Mouse (Mus musculus) liver, embryonic 14.5 days (tissue): ENCODE data around the gene Gm21887. TPM values are rescaled to one million over a fixed set of nuclear protein-coding genes. Genes with fewer than 3 reads are reported as not detected.
"Not testable (repeated sequence)": the region's sequence is repeated elsewhere in the genome, so short reads cannot be mapped to it uniquely, and the experiment has no call there.

Source experiments
- ATAC-seq: fragments of 200-750 bp; cut with Nextera tagmentation; 2 replicates; pipeline ENCODE4 v1.8.0; 2017; ENCODE audit warnings: moderate number of reproducible peaks, mild to moderate bottlenecking, moderate library complexity; ENCODE audit not compliant: insufficient read depth
- DNase-seq, 3 experiments: peaks; one replicate each; pipeline ENCODE4 v3.0.0-alpha.2; 2012 to 2013; ENCODE audit warnings: low read depth in 3 of 3, low spot score in 3 of 3
- H3K27ac ChIP-seq: fragments of 300-500 bp; sonication (generic); 2 replicates; pipeline ENCODE4 v1.5.1; 2014; ENCODE audit warnings: moderate library complexity, mild to moderate bottlenecking, control low read depth, inconsistent platforms
- H3K27me3 ChIP-seq: fragments of 300-500 bp; sonication (generic); 2 replicates; pipeline ENCODE4 v1.6.1; 2014; ENCODE audit warnings: mild to moderate bottlenecking, low read length, moderate library complexity; ENCODE audit not compliant: control insufficient read depth, insufficient read depth
- H3K36me3 ChIP-seq: fragments of 300-500 bp; sonication (generic); replicated peaks from 2 replicates; pipeline ENCODE4 v1.6.1; 2014; ENCODE audit warnings: low read depth; ENCODE audit not compliant: control insufficient read depth, insufficient read depth
- H3K4me1 ChIP-seq, 2 experiments: fragments of 200-500 bp in 1 of 2; fragments of 300-500 bp in 1 of 2; sonication (generic) in 1 of 2; replicated peaks; 2 replicates each; pipeline ENCODE4 v1.6.1; 2012 to 2014; ENCODE audit warnings: antibody characterized with exemption in 1 of 2, inconsistent platforms in 1 of 2, low read length in 1 of 2; ENCODE audit not compliant: control insufficient read depth in 2 of 2, insufficient read depth in 2 of 2
- H3K4me2 ChIP-seq: fragments of 300-500 bp; sonication (generic); 2 replicates; pipeline ENCODE4 v1.6.1; 2014; ENCODE audit warnings: low read depth, mild to moderate bottlenecking, control low read depth, moderate library complexity
- H3K4me3 ChIP-seq, 2 experiments: fragments of 200-500 bp in 1 of 2; fragments of 300-500 bp in 1 of 2; sonication (generic) in 1 of 2; 2 replicates each; pipeline ENCODE4 v1.5.1; 2012 to 2014; ENCODE audit warnings: low read depth in 2 of 2, low read length in 2 of 2, mild to moderate bottlenecking in 2 of 2, control low read depth in 1 of 2, inconsistent platforms in 1 of 2, moderate library complexity in 1 of 2; ENCODE audit not compliant: insufficient read depth in 1 of 2
- H3K9ac ChIP-seq: fragments of 300-500 bp; sonication (generic); replicated peaks from 2 replicates; pipeline ENCODE4 v1.6.1; 2014; ENCODE audit warnings: mild to moderate bottlenecking, control low read depth, moderate library complexity
- H3K9me3 ChIP-seq: fragments of 300-500 bp; sonication (generic); 2 replicates; pipeline ENCODE4 v1.6.1; 2016; ENCODE audit warnings: low read length, mixed read lengths; ENCODE audit not compliant: control insufficient read depth
- WGBS: fragments of 180-500 bp; shearing (Covaris S2); extraction: QIAGEN DNeasy Blood & Tissue Kit; methylation state at CpG from one replicate; pipeline ENCODE4 v1.1.7; 2014; ENCODE audit not compliant: insufficient replicate concordance; 5-methylcytosine and 5-hydroxymethylcytosine counted together
- polyA plus RNA-seq, 2 experiments: library from polyadenylated mRNA; depleted of rRNA in 1 of 2; stranded (reverse) in 1 of 2; unstranded in 1 of 2; fragments of >200 nt; fragmentation: Nextera tagmentation in 1 of 2; extraction: Ambion mirVana in 1 of 2; gene quantifications; 2 replicates each; pipeline versions ENCODE4 v1.2.1 to v1.2.3; 2012 to 2014

The Gm21887 gene
- polyA plus RNA-seq, 2 experiments = 36.2 to 94.3 TPM

- H3K9ac ChIP-seq, H3K4me2 ChIP-seq, ATAC-seq, DNase-seq, H3K4me1 ChIP-seq, H3K9me3 ChIP-seq, H3K4me3 ChIP-seq, H3K27ac ChIP-seq, H3K27me3 ChIP-seq, H3K36me3 ChIP-seq: not testable (repeated sequence)
- 60% methylated on average over 6 of the region's 12 CpGs for WGBS
Observed at GRCm38 (mm10) chrX:170001388-170001695, 8.1 kb upstream of the Gm21887 start.

GRCm38 (mm10) chrX:170002510-170003197, 6.8 kb upstream of the Gm21887 start:
- H3K9me3 ChIP-seq, DNase-seq, H3K9ac ChIP-seq, H3K4me1 ChIP-seq, ATAC-seq, H3K36me3 ChIP-seq, H3K4me3 ChIP-seq, H3K27me3 ChIP-seq, H3K27ac ChIP-seq, H3K4me2 ChIP-seq: not testable (repeated sequence)
- 29% methylated on average over 4 of the region's 18 CpGs for WGBS

DNA sequence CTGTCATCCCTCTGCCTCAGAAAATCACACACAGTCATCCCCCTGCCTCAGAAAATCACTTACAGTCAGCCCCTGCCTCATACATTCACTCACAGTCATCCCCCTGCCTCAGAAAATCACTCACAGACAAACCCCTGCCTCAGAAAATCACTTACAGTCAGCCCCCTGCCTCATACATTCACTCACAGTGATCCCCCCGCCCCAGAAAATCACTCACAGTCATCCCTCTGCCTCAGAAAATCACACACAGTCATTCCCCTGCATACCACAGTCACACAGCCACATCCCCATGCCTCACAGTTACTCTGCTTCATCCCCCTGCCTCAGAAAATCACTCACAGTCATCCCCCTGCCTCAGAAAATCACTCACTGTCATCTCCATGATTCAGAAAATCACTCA, 5.9 kb upstream of the Gm21887 start:
- H3K9ac ChIP-seq, H3K36me3 ChIP-seq, H3K27ac ChIP-seq, ATAC-seq, H3K4me3 ChIP-seq, DNase-seq, H3K4me2 ChIP-seq, H3K27me3 ChIP-seq, H3K9me3 ChIP-seq, H3K4me1 ChIP-seq: not testable (repeated sequence)
- WGBS = 20% methylated on average over 1 of the region's 1 CpGs

DNA sequence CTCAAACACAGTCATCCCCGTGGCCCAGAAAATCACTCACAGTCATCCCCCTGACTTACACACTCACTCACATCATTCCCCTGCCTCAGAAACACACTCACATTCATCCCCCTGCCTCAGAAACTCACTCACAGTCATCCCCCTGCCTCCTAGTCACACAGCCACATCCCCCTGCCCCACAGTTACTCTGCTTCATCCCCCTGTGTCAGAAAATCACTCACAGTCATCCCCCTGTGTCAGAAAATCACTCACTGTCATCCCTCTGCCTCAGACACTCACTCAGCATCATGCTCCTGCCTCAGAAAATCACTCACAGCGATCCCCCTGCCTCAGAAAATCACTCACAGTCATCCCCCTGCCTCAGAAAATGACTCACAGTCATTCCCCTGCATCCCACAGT, 5.2 kb upstream of the Gm21887 start:
- not testable (repeated sequence) for ATAC-seq, H3K4me3 ChIP-seq, H3K9me3 ChIP-seq, H3K4me2 ChIP-seq, H3K9ac ChIP-seq, H3K36me3 ChIP-seq, DNase-seq, H3K4me1 ChIP-seq, H3K27ac ChIP-seq, H3K27me3 ChIP-seq
- WGBS = 31% methylated on average over 2 of the region's 2 CpGs

GRCm38 (mm10) chrX:170004793-170005192, 4.7 kb upstream of the Gm21887 start:
- H3K4me2 ChIP-seq = not testable (repeated sequence)

GRCm38 (mm10) chrX:170005194-170005593, 4.3 kb upstream of the Gm21887 start:
- H3K9me3 ChIP-seq, H3K4me1 ChIP-seq, H3K27ac ChIP-seq, H3K9ac ChIP-seq, ATAC-seq, H3K27me3 ChIP-seq, H3K4me3 ChIP-seq, H3K36me3 ChIP-seq, H3K4me2 ChIP-seq, DNase-seq: not testable (repeated sequence)
- 16% methylated on average over 13 of the region's 13 CpGs for WGBS

More at GRCm38 (mm10) chrX:170004793-170005192, 4.7 kb upstream of the Gm21887 start:
- not testable (repeated sequence) for H3K36me3 ChIP-seq, H3K9me3 ChIP-seq, ATAC-seq, H3K4me3 ChIP-seq, H3K27ac ChIP-seq, H3K4me1 ChIP-seq, DNase-seq, H3K9ac ChIP-seq, H3K27me3 ChIP-seq
- 37% methylated on average over 5 of the region's 5 CpGs for WGBS

DNA sequence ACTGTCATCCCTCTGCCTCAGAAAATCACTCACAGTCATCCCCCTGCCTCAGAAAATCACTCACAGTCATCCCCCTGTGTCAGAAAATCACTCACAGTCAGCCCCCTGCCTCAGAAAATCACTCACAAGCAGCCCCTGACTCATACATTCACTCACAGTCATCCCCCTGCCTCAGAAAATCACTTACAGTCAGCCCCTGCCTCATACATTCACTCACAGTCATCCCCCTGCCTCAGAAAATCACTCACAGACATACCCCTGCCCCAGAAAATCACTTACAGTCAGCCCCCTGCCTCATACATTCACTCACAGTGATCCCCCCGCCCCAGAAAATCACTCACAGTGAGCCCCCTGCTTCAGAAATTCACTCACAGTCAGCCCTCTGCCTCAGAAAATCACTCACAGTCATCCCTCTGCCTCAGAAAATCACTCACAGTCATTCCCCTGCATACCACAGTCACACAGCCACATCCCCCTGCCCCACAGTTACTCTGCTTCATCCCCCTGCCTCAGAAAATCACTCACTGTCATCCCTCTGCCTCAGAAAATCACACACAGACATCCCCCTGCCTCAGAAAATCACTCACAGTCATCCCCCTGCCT, 3.7 kb upstream of the Gm21887 start:
- H3K9ac ChIP-seq, H3K4me3 ChIP-seq, H3K36me3 ChIP-seq, H3K27me3 ChIP-seq, H3K4me2 ChIP-seq, H3K27ac ChIP-seq, H3K4me1 ChIP-seq, ATAC-seq, DNase-seq: not testable (repeated sequence)
- 36% methylated on average over 1 of the region's 1 CpGs for WGBS
- peaks cover 11% of the 10 kb centered on the region for H3K9me3 ChIP-seq

DNA sequence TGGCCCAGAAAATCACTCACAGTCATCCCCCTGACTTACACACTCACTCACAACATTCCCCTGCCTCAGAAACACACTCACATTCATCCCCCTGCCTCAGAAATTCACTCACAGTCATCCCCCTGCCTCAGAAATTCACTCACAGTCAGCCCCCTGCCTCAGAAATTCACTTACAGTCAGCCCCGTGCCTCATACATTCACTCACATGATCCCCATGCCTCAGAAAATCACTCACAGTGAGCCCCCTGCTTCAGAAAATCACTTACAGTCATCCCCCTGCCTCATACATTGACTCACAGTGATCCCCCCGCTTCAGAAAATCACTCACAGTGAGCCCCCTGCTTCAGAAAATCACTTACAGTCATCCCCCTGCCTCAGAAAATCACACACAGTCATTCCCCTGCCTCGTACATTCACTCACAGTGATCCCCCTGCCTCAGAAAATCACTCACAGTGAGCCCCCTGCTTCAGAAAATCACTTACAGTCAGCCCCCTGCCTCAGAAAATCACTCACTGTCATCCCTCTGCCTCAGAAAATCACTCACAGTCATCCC, 2.7 kb upstream of the Gm21887 start:
- not testable (repeated sequence) for ATAC-seq, DNase-seq, H3K4me1 ChIP-seq, H3K4me3 ChIP-seq, H3K27ac ChIP-seq, H3K9ac ChIP-seq, H3K4me2 ChIP-seq, H3K27me3 ChIP-seq
- H3K9me3 ChIP-seq = peaks cover 15% of the 10 kb centered on the region
- WGBS = 39% methylated on average over 3 of the region's 3 CpGs
- H3K36me3 ChIP-seq = peaks cover 10% of the 10 kb centered on the region
